Mouse (Mus musculus) right cerebral cortex, postnatal 4 days (tissue): ENCODE data around the gene Mrpl17.
"Not testable (repeated sequence)": the region's sequence is repeated elsewhere in the genome, so short reads cannot be mapped to it uniquely, and the experiment has no call there.

Experiments
- DNase-seq: peaks from one replicate; pipeline ENCODE4 v3.0.0-alpha.2; 2022

Mrpl17 gene

DNA sequence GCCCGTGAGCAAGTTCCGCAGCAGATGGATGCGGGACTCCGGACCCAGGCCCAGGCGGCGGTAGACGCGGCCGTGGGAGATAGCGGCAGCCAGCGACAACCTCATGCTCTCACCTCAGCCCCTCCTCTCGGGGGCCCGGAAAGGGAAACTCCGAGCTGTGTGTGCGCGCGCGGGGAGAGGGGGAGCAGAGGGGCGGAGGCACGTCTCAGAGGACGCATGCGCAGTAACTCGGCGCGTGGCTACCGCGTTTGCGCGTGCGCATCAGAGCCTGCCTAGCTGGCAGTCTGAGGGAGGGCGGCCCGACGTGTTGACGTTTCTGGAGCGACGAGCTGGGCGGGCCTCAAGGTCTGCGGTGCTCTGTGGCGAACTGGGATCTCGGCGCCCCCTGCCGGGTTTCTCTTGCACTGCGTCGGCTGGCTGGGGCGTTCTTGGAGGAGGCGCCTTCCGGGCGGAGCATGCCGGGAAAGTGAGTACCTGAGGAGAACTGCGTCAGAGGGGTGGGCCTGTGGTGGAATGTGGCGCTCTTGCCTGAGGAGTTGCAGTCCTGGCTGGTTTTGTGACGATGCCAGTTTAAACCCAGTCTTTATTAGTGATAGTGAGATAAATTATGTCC is at the start of gene Mrpl17:
Gene Mrpl17 (minus strand): TSS at position 223 of the 613 bp plus-strand sequence.
- peak; percentile 99 for DNase-seq

- DNase-seq: not testable (repeated sequence)
Observed at GRCm38 (mm10) chr7:105855718-105856560, 45.0 kb upstream of the Mrpl17 start.

GRCm38 (mm10) chr7:105824281-105824680 is 13.4 kb upstream of the Mrpl17 start:
- DNase-seq: no peak

- DNase-seq: no peak
Observed at GRCm38 (mm10) chr7:105818483-105818882, 7.6 kb upstream of the Mrpl17 start.

GRCm38 (mm10) chr7:105816736-105817135 is 5.8 kb upstream of the Mrpl17 start:
- DNase-seq: no peak

- DNase-seq: no peak
Observed at GRCm38 (mm10) chr7:105813326-105813725, 2.4 kb upstream of the Mrpl17 start.

DNA sequence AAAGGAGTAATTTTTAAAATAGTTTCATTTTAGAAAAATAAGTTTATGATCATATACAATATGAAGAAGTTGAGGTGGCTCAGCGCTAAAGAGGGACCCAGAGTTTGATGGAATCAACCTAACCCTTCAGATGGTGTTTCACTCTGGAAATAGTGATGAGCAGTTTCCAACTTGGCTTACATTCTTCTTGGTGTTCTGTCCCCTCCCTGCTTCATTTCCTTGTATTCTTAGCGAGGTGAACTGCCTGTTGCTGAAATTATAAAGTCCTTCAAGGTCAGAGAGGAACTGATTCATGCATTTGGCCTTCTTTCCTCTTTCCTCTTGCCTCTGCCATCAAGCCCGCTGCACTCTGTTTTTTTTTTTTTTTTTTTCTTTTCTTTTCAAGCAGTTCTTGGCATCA is 1.7 kb upstream of the Mrpl17 start:
- DNase-seq: no peak

DNA sequence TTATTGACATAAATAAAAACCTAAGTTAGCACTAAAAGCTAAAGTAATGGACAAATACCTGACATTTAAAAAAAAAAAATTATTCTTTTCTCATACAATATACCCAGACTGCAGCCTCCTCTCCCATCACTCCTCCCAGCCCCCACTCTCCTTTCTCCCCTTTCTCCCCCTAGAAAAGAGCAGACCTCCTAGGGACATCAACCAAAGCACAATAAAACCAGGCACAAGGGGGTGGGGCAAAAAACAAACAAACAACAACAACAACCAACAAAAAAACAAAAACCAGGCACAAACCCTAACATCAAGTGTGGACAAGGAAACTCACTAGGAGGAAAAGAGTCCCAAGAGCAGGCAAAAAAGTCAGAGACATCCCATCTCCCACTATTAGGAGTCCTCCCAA is 617 bp upstream of the Mrpl17 start:
- no peak for DNase-seq

GRCm38 (mm10) chr7:105810280-105810876 is 521 bp downstream of the Mrpl17 start:
- DNase-seq: no peak

DNA sequence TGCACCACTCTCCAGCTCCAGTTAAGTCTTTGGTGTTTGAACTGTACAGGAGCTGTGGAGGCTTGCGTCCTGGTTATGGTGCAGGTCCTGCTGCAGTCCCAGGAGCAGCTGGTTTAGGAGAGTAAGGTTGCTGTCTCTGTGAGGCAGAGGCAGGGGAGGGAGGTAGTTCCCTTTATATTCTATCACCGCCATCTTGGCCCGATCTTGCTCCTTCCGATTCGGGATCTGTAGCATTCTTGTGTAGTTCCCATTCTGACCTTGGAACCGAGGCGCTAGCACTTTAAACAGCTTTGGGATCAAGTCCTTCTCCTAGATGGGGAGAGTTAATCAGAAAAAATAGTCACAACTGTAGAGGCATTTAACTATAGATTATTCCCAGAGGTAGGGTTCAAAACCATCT is 1.1 kb downstream of the Mrpl17 start:
- DNase-seq: no peak

DNA sequence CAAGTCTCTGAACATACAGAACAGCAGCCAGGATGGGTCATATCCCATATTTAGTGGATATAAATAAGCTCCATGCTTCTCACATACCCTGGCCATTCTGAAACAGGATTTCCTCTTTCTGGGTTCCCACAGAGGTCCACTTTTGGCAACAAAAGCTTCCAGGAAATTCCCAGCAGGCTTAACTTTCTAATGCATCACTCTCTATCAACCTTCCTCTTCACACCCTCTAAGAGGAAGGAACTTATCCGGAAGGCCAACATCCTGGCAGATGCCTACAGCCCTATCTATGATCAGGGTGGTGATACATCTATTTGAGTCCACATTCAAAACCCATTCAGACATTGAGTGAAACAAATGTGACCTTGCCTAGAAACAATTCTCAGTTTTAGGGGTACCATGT is 2.5 kb downstream of the Mrpl17 start:
- DNase-seq: no peak

DNA sequence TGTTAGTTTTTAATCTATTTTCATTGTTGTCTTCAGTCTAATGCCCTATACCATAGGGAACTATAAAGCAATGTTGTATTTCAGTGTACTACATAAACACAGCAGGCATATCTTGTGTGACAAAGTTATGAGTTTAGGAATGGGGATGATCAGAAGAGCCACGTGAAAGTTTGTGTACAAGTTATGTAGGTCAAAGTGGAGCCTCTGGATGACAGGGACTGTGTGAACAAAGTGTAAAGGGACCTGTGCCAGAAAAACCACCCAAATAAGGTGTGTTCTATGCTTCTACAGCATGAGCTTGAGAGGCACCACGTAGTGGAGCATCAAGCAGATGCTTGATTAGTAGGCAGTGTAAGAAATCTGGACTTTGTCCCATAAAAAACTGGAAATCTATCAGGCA is 4.2 kb downstream of the Mrpl17 start:
- DNase-seq: no peak

- DNase-seq: no peak
Observed at GRCm38 (mm10) chr7:105806125-105806524, 4.8 kb downstream of the Mrpl17 start.

- DNase-seq: no peak
Observed at GRCm38 (mm10) chr7:105803428-105803827, 7.5 kb downstream of the Mrpl17 start.

DNA sequence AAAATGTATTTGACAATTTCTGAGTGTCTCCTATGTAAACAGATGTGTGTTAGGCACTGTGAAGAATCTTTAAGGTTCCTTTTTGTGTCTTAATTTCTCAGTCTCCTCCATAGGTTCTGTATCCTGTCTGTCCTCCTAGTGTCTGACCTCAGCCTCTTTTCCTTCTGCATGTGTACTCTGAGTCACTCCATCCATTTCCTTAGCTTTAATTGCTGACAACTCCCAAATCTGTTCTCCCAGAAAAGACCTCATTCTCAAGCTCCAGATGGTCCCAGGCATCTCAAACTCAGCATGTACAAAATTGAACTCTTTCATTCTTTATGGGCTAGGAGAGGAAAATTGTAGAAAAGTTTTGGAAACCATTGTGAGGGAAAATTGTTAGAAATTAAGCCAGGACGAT is 8.1 kb downstream of the Mrpl17 start:
- DNase-seq: no peak

GRCm38 (mm10) chr7:105802312-105802711 is 8.6 kb downstream of the Mrpl17 start:
- no peak for DNase-seq

DNA sequence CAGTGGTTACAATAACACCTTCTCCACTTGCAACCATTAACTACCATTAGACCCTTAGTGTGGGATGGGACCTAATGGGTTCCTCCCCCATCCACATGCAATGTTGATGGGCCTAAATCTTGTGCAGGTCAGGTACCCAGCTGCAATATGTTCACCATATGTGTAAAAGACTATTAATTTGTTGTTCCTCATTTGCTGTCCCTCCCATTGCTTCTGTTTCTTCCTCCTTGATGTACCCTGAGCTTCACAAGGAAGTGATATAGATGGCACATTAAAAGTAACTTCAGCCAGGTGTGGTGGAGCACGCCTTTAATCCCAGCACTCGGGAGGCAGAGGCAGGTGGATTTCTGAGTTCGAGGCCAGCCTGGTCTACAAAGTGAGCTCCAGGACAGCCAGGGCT is 13.9 kb downstream of the Mrpl17 start:
- DNase-seq: no peak

DNA sequence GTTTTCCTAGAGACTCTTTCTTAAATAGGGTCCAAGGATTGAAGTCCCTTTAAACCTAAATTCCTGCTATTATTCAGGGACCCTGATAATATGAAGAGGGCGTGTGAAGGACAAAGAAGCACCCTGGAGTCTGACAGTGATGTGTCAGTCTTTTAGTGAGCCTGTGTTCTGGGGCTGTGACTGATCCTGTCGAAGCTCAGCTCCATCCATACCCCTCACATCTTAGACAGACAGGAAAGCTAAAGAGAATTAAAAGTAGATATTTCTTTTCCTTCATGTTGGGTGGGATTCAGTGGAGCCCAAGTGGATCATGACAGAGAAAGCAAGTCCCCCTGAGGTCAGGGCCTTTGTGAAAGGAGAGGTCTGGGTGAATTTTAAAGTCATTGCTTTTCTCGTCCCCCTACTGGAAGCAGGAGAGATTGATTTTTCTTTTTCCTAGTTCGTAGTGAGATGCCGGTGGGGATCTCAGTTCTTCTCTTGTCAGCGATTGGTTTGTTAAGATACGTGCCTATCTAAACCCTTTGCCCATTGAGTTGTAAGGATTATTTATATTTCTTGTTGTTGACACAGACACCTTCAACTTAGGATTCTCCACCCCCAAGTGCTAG is 15.0 kb downstream of the Mrpl17 start:
- DNase-seq: no peak

GRCm38 (mm10) chr7:105793701-105794100 is 17.2 kb downstream of the Mrpl17 start:
- no peak for DNase-seq

DNA sequence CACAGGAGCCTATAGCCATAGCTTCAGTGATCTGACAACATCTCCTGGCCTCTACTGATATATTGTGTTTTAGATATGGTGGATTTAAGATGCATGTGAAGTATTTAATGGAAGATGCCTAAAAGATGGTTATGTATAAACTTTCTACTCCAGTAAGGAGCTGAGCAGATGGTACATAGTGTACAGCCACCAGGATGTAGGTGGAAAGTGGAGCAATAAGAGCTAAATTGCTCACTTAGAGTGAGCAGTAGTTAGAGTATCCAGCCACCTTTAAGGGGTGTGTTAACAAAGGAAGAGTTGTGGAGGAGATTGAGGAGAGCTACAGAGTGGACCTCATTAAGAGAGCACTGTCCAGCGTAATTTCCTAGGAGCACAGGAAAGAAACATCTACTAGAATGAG is 19.8 kb downstream of the Mrpl17 start:
- DNase-seq: no peak

DNA sequence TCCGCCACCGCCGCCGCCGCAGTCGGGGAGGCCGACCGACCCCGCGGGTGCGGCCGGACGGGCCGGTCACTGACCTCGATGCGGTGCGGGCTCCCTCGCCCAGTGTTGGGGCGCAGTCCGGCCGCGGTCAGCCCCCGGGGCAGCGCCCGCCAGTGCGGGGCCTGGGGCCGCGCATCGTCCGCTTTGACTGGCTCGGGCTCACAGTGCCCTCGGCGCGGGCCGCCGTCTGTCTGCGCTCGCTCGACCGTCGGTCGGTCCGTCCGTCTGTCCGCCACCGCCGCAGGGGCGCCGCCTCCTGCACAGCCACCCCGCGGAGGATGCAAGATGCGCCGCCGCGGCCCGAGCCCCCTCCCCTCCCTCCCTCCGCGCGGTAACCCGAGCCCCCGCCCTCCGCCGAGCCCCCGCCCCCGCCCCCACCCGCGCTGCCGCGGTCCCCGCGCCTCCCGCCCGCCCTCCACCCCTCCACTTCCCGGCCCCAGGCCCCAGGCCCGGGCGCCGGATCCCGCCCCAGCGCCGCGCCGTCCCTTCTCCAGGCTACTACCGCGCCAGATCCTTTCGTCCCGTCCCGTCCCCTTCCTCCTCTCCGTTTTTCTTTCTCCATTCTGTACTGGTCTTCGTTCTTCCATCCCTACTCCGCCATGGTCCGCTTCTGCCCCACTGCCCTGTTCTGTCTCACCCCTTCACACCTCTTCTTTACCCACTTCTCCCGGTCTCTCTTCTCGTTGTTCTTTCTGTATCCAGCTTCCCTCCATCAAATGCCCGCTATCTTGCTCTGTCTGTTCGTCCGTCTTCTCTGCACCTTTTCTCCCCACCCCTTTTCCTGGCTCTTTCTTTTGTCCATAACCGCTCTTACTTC is 23.4 kb downstream of the Mrpl17 start, which contains the start of gene Dchs1:
Gene Dchs1 (minus strand): TSS at position 370 of the 856 bp plus-strand sequence.
- peak; percentile 72 for DNase-seq

- DNase-seq: peak; percentile 57
Observed at GRCm38 (mm10) chr7:105786506-105787284, 24.2 kb downstream of the Mrpl17 start.
